Mouse (Mus musculus): ENCODE results near the gene Ifrd2. TPM values are rescaled to one million over a fixed set of nuclear protein-coding genes. Genes with fewer than 3 reads are reported as not detected.

Ifrd2 gene
- polyA plus RNA-seq, 2 experiments: 135 to 149 TPM

- DNase-seq (ENCODE audit: low read depth in 3 of 3, low spot score in 3 of 3): no peak
- TF ChIP-seq CTCF (IDR thresholded peaks at IDR 0.05; ENCODE audit: low read depth) (no peak), EP300 (IDR thresholded peaks at IDR 0.05; ENCODE audit: low read depth) (no peak)
- H3K4me3 ChIP-seq (ENCODE audit: insufficient read depth in 1 of 2, low read depth in 2 of 2, low read length in 2 of 2): no peak overlapping the region
- peaks cover 42% of the 10 kb centered on the region for H3K36me3 ChIP-seq (replicated peaks; ENCODE audit: control insufficient read depth, insufficient read depth, low read depth)
- H3K4me2 ChIP-seq (ENCODE audit: low read depth): no peak overlapping the region
- H3K27me3 ChIP-seq (ENCODE audit: control insufficient read depth, insufficient read depth, low read length): no peaks in the 10 kb centered on the region
- H3K27ac ChIP-seq: no peak overlapping the region
- peaks cover 9 to 14% of the 10 kb centered on the region in 2 experiments for H3K4me1 ChIP-seq (replicated peaks; ENCODE audit: control insufficient read depth in 2 of 2, insufficient read depth in 2 of 2, low read length in 1 of 2)
- no peaks in the 10 kb centered on the region for H3K9me3 ChIP-seq (ENCODE audit: control insufficient read depth, low read length)
- no peak for ATAC-seq (ENCODE audit: insufficient read depth)
- WGBS (ENCODE audit: insufficient replicate concordance): 53% methylated on average over 2 of the region's 2 CpGs
- no peak overlapping the region for H3K9ac ChIP-seq (replicated peaks)
Measured at GRCm38 (mm10) chr9:107617461-107617860, 30.0 kb downstream of the Ifrd2 start.

GRCm38 (mm10) chr9:107618098-107618497 lies 30.7 kb downstream of the Ifrd2 start:
- Histone ChIP-seq H3K36me3 (replicated peaks; ENCODE audit: control insufficient read depth, insufficient read depth, low read depth) (peaks cover 42% of the 10 kb centered on the region), H3K4me3 (ENCODE audit: insufficient read depth in 1 of 2, low read depth in 2 of 2, low read length in 2 of 2) (no peak overlapping the region), H3K4me1 (replicated peaks; ENCODE audit: control insufficient read depth in 2 of 2, insufficient read depth in 2 of 2, low read length in 1 of 2) (peaks cover 7 to 11% of the 10 kb centered on the region in 2 experiments), H3K9ac (replicated peaks) (no peak overlapping the region), H3K9me3 (ENCODE audit: control insufficient read depth, low read length) (no peaks in the 10 kb centered on the region), H3K27ac (no peak overlapping the region), H3K27me3 (ENCODE audit: control insufficient read depth, insufficient read depth, low read length) (no peaks in the 10 kb centered on the region), H3K4me2 (ENCODE audit: low read depth) (no peak overlapping the region)
- 96% methylated on average over 6 of the region's 6 CpGs for WGBS (ENCODE audit: insufficient replicate concordance)
- DNase-seq (ENCODE audit: low read depth in 3 of 3, low spot score in 3 of 3): no peak
- TF ChIP-seq EP300 (IDR thresholded peaks at IDR 0.05; ENCODE audit: low read depth) (no peak), CTCF (IDR thresholded peaks at IDR 0.05; ENCODE audit: low read depth) (no peak)
- ATAC-seq (ENCODE audit: insufficient read depth): no peak

GRCm38 (mm10) chr9:107618778-107619545 lies 31.5 kb downstream of the Ifrd2 start:
- H3K4me2 ChIP-seq (ENCODE audit: low read depth): no peak overlapping the region

GRCm38 (mm10) chr9:107619546-107619879 lies 32.1 kb downstream of the Ifrd2 start:
- no peak overlapping the region; the same call in 1 of the 2 replicates for H3K27ac ChIP-seq
- no peak overlapping the region for H3K9ac ChIP-seq (replicated peaks)
- H3K4me1 ChIP-seq (replicated peaks; ENCODE audit: control insufficient read depth in 2 of 2, insufficient read depth in 2 of 2, low read length in 1 of 2): peaks cover 5 to 12% of the 10 kb centered on the region in 2 experiments
- H3K9me3 ChIP-seq (ENCODE audit: control insufficient read depth, low read length): no peaks in the 10 kb centered on the region
- H3K4me2 ChIP-seq (ENCODE audit: low read depth): no peak overlapping the region
- DNase-seq (ENCODE audit: low read depth in 3 of 3, low spot score in 3 of 3): no peak
- no peaks in the 10 kb centered on the region for H3K27me3 ChIP-seq (ENCODE audit: control insufficient read depth, insufficient read depth, low read length)
- ATAC-seq (ENCODE audit: insufficient read depth): no peak
- 67% methylated on average over 13 of the region's 13 CpGs for WGBS (ENCODE audit: insufficient replicate concordance)
- H3K4me3 ChIP-seq (ENCODE audit: insufficient read depth in 1 of 2, low read depth in 2 of 2, low read length in 2 of 2): no peak overlapping the region
- TF ChIP-seq EP300 (IDR thresholded peaks at IDR 0.05; ENCODE audit: low read depth) (no peak), CTCF (IDR thresholded peaks at IDR 0.05; ENCODE audit: low read depth) (no peak)
- peaks cover 42% of the 10 kb centered on the region for H3K36me3 ChIP-seq (replicated peaks; ENCODE audit: control insufficient read depth, insufficient read depth, low read depth)

More at GRCm38 (mm10) chr9:107618778-107619545, 31.5 kb downstream of the Ifrd2 start:
- no peak for TF ChIP-seq CTCF (IDR thresholded peaks at IDR 0.05; ENCODE audit: low read depth)
- no peak; the same call in 1 of the 2 replicates for TF ChIP-seq EP300 (IDR thresholded peaks at IDR 0.05; ENCODE audit: low read depth)
- Histone ChIP-seq H3K4me3 (ENCODE audit: insufficient read depth in 1 of 2, low read depth in 2 of 2, low read length in 2 of 2) (no peak overlapping the region), H3K9ac (replicated peaks) (no peak overlapping the region; the same call in 1 of the 2 replicates), H3K36me3 (replicated peaks; ENCODE audit: control insufficient read depth, insufficient read depth, low read depth) (peaks cover 42% of the 10 kb centered on the region), H3K27ac (peak overlapping the region; percentile 15), H3K4me1 (replicated peaks; ENCODE audit: control insufficient read depth in 2 of 2, insufficient read depth in 2 of 2, low read length in 1 of 2) (peaks cover 5 to 9% of the 10 kb centered on the region in 2 experiments), H3K27me3 (ENCODE audit: control insufficient read depth, insufficient read depth, low read length) (no peaks in the 10 kb centered on the region), H3K9me3 (ENCODE audit: control insufficient read depth, low read length) (no peaks in the 10 kb centered on the region)
- DNase-seq (ENCODE audit: low read depth in 3 of 3, low spot score in 3 of 3): no peak
- ATAC-seq (ENCODE audit: insufficient read depth): peak; percentile 60
- whole genome bisulfite sequencing (ENCODE audit: insufficient replicate concordance): 49% methylated on average over 13 of the region's 13 CpGs

GRCm38 (mm10) chr9:107620954-107621353 lies 33.5 kb downstream of the Ifrd2 start:
- peaks cover 33% of the 10 kb centered on the region for H3K36me3 ChIP-seq (replicated peaks; ENCODE audit: control insufficient read depth, insufficient read depth, low read depth)

More at GRCm38 (mm10) chr9:107620954-107621353, 33.5 kb downstream of the Ifrd2 start:
- Histone ChIP-seq H3K4me2 (ENCODE audit: low read depth) (no peak overlapping the region), H3K4me3 (ENCODE audit: insufficient read depth in 1 of 2, low read depth in 2 of 2, low read length in 2 of 2) (no peak overlapping the region), H3K9me3 (ENCODE audit: control insufficient read depth, low read length) (no peaks in the 10 kb centered on the region), H3K9ac (replicated peaks) (no peak overlapping the region), H3K27ac (no peak overlapping the region), H3K4me1 (replicated peaks; ENCODE audit: control insufficient read depth in 2 of 2, insufficient read depth in 2 of 2, low read length in 1 of 2) (peaks cover 10 to 14% of the 10 kb centered on the region in 2 experiments), H3K27me3 (ENCODE audit: control insufficient read depth, insufficient read depth, low read length) (no peaks in the 10 kb centered on the region)
- DNase-seq (ENCODE audit: low read depth in 3 of 3, low spot score in 3 of 3) (no peak), ATAC-seq (ENCODE audit: insufficient read depth) (no peak)
- TF ChIP-seq CTCF (IDR thresholded peaks at IDR 0.05; ENCODE audit: low read depth) (no peak), EP300 (IDR thresholded peaks at IDR 0.05; ENCODE audit: low read depth) (no peak)

Data from liver, embryonic 14.5 days (tissue).